Mouse (Mus musculus) v-Abl transformed pro-B cells (cell line): ENCODE data around the gene Morn3.

ENCODE experiments used
- in situ Hi-C, 2 experiments: fragments of 400-800 bp; cut with MboI; formaldehyde crosslinking; loops; one replicate each; pipeline ENCODE4 v1.15.1; 2025; ENCODE audit not compliant: unreplicated experiment in 2 of 2

The Morn3 gene

DNA sequence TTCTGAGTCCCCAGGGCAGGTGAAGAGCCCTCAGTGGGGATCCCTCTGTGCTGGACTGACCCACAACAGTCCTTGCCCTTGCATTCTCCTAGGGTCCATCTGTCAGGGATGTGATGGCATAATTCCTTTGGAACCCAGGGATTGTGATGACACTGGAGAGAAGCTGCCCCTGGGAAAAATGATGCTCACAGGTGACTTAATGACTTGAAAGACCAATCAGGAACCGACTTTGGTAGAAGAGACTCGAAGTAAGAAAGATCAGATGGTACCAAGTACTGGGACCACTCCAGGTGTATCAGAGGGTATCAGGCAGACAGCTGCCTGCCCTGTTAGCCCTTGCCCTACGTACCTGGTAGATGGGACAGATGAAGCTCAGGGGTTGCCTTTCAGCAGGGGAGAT lies at the start of gene Morn3:
Morn3 (minus strand) TSS at position 101 of the 400 bp plus-strand sequence.
- in situ Hi-C loops = loop anchor here (5.0 to 25.0 kb wide), 3 partner anchors 80 to 935 kb away; partner anchors contain the start of gene Myl2 (in 1 of the 2)

GRCm38 (mm10) chr5:123096299-123096698 lies 49.5 kb upstream of the Morn3 start:
- in situ Hi-C loops = loop anchor here in 1 of 2 experiments (25.0 kb wide), 1 partner anchor 491 kb away; no protein-coding TSS in a partner anchor

- in situ Hi-C loops = loop anchor here in 1 of 2 experiments (25.0 kb wide), 1 partner anchor 493 kb away; no protein-coding TSS in a partner anchor
These were observed 47.6 kb upstream of the Morn3 start for GRCm38 (mm10) chr5:123094238-123094991.

DNA sequence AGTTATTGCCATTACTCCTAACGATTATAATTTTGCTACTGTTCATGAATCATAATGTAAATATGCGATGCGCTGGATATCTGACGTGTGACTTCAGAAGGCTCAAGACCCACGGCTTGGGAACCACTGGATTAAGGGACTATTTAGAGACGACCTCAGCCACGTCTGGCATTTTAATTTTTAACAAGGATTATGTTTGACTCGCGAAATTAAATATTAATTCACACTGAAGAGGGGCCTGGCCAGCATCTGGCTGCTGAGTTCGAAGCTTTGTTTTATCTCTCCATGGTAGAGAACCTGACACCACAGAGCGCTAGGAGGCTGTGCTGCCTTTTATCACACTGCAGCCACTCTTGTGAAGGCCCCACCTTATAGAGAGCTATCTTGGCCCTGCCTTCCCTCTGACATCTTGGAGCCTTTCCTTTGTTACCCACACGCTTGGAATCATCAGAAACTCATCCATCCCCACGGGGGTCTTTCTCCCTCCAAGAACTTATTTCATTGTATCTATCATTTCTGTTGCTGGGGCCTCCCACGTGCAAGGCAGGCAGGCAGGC lies 46.3 kb upstream of the Morn3 start:
- in situ Hi-C loops = loop anchor here in 1 of 2 experiments (25.0 kb wide), 1 partner anchor 494 kb away; no protein-coding TSS in a partner anchor

DNA sequence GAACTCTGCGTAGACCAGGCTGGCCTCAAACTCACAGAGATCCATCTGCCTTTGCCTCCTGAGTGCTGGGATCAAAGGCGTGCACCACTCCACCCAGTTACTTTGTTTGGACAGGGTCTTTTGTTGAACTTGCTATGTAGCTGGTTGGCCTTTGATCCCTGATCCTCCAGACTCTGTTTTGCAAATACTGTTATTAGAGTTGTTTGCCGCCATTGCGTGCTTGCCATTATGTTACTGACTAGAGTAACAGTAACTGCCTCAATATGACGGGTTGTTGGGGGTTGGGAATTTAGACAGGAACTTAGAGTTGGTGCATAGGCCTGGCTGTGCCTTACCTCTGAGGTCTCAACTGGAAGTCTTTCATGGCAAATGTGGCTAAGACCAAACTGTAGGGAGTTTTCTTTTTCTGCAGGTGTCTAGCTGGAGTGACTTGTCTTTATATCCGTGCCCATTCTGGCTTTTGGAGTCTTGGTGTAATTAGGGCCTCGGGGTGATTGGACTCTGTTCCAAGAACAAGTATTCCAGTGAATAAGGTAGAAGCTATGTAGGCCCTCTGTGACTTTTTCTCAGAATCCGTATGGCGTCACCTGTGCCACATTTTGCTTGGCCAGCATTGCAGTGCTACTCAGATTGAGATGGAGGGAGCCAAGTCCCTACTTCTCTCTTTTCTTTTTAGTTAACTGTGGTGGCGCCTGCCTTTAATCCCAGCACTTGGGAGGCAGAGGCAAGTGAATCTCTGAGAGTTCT lies 43.9 kb upstream of the Morn3 start:
- in situ Hi-C loops = loop anchor here in 1 of 2 experiments (25.0 kb wide), 1 partner anchor 497 kb away; no protein-coding TSS in a partner anchor

DNA sequence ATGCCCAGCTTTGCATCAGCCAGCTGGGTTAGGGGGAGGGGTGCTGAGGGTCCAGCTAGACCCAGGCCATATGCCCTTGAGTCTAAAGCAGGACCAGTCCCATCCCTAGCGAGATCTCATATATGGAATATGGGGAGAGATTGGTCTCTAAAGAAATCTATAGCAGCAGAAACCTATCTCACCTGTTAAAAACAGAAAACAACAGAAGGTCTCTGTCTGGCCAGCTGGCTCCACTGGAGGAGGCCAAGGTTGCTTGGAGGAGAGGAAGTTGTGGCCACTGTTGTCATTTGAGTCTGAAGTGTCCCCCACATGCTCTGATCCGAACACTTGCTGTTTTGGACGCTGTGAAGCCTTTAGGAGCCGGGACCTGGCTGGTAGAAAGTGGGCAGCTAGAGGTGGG lies 42.0 kb upstream of the Morn3 start:
- in situ Hi-C loops = loop anchor here in 1 of 2 experiments (25.0 kb wide), 1 partner anchor 499 kb away; no protein-coding TSS in a partner anchor

DNA sequence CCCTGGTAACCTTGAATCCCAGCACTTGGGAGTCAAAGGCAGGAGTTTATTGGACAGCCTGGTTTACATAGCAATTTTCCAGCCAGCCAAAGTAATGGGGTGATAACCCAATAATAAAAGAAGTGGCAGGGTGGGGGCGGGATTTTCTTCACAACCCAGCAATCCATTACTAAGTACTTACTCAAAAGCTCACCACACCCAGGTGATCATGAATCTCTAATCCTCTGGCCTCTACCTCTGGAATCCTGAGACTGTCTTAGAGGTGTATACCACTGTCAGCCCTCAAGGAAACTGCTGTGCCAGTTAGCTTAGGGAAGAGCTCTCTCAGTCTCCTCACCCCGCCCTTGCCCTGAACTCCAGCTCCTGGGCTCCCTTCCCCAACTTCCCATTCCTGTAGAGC lies 39.7 kb upstream of the Morn3 start:
- in situ Hi-C loops = loop anchor here in 1 of 2 experiments (25.0 kb wide), 1 partner anchor 501 kb away; no protein-coding TSS in a partner anchor

DNA sequence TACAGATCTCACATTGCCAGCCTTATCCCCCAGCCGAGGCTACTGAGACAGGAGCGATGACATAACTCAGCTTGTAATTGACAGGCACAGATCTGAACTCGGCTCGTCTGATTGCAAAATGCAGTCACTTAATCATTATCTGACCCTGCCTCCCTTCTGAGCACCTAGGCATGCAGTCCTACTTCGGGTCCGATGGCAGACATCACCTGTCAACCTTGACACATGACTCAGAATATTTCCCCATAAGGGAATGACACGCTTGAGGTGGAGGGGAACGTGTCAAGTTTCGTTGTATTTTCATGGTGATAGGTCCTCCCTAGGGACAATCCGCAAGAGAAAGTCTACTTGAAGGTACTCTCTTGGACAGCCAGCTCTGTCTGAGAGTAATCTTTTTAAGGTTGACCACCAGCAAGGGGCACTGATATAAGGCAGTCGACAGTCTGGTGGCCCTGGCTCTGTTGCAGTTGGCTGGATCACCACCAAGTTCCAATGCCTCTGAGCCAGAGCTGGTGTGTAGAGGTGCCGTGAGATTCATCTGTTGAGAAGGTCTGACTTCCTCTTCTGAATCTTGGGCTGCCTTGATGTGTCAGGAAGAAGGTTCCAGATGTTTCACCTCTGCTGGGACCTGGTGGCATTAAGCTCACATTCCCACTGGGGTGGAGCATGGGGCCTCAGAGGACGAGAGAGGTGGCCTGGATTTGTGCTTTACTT lies 36.7 kb upstream of the Morn3 start:
- in situ Hi-C loops = loop anchor here in 1 of 2 experiments (25.0 kb wide), 1 partner anchor 504 kb away; no protein-coding TSS in a partner anchor

GRCm38 (mm10) chr5:123080510-123080909 lies 33.7 kb upstream of the Morn3 start:
- in situ Hi-C loops = loop anchor here in 1 of 2 experiments (25.0 kb wide), 1 partner anchor 507 kb away; no protein-coding TSS in a partner anchor

- in situ Hi-C loops = loop anchor here in 1 of 2 experiments (25.0 kb wide), 1 partner anchor 507 kb away; no protein-coding TSS in a partner anchor
These were observed 33.2 kb upstream of the Morn3 start for GRCm38 (mm10) chr5:123080041-123080440.

DNA sequence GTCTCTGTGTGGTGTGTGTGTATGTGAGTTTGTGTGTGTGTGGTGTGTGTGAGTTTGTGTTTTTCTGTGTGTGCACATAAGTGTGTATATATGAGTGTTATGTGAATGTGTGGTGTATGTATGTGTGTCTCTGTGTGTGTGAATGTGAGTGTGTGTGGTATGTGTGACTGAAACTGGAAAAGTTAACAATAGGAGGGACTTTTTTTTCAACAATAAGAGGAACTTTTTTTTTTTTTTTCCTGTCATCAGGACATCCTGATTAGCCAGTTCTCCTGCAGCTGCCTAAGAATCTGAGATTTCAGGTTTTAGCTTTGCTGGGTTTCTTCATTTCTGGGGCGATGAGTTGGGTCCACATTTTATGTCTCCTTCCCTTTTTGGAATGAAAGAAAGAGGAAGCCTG lies 32.8 kb upstream of the Morn3 start:
- in situ Hi-C loops = loop anchor here (5.0 to 25.0 kb wide), 2 partner anchors 33 to 508 kb away; no protein-coding TSS in a partner anchor

GRCm38 (mm10) chr5:123076419-123077281 lies 29.8 kb upstream of the Morn3 start:
- in situ Hi-C loops = loop anchor here (5.0 to 25.0 kb wide), 2 partner anchors 36 to 511 kb away; no protein-coding TSS in a partner anchor

- in situ Hi-C loops = loop anchor here (5.0 to 25.0 kb wide), 2 partner anchors 37 to 512 kb away; no protein-coding TSS in a partner anchor
These were observed 29.0 kb upstream of the Morn3 start for GRCm38 (mm10) chr5:123075576-123076418.

GRCm38 (mm10) chr5:123068714-123069113 lies 21.9 kb upstream of the Morn3 start:
- in situ Hi-C loops = no loop called here

GRCm38 (mm10) chr5:123068115-123068514 lies 21.3 kb upstream of the Morn3 start, which contains the start of gene Tmem120b:
Tmem120b (plus strand) TSS chr5:123068415.
- in situ Hi-C loops = no loop called here

- in situ Hi-C loops = no loop called here
These were observed 20.7 kb upstream of the Morn3 start for GRCm38 (mm10) chr5:123067395-123067995.

DNA sequence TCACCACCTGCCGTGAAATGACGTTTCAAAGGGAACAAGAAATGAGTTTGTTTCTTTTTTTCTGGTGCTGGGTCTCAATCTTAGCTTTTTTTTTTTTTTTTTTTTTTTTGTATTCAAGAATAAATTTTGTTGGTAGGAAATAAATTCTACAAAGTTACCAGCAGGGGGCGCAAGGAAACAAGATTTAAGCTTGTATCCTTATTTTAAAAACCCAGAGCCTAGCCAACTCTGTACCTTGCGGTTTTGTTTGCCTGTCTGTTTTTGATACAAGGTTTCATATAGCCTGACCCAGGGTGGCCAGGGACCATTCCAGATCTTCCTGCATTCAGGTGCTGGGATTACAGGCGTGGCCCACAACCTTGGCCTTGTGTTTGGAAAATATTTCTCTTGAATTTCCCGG lies 17.4 kb upstream of the Morn3 start:
- in situ Hi-C loops = loop anchor here (5.0 kb wide), 2 partner anchors 48 to 108 kb away; no protein-coding TSS in a partner anchor
